Mouse (Mus musculus) 3T3-L1 (cell line): Measurements from ENCODE around the gene Clec1b.

Source experiments
- DNase-seq: peaks from one replicate; pipeline ENCODE4 v3.0.0-alpha.2; 2015; ENCODE audit warnings: low read depth, low spot score

Clec1b gene

DNA sequence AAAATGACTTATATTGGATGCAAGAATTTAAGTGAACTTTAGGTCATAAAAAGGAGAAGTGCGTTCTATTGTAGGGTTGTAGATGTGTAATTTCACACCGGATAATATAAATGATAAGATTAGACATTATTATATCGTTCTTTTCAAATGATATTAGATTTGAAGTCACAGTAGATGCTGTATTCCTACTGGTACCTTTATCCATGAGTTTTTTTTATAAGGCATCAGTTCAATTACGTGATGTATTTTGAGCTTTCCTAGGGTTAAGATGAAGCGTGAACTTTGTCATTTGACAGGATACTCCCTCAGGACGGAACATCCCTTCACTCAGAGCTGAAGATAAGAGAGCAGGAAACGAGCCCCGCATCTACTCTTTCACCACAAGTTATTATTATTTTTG is at the start of gene Clec1b:
Clec1b (plus strand) TSS at position 301 of the 400 bp plus-strand sequence.
- DNase-seq, result no peak

DNA sequence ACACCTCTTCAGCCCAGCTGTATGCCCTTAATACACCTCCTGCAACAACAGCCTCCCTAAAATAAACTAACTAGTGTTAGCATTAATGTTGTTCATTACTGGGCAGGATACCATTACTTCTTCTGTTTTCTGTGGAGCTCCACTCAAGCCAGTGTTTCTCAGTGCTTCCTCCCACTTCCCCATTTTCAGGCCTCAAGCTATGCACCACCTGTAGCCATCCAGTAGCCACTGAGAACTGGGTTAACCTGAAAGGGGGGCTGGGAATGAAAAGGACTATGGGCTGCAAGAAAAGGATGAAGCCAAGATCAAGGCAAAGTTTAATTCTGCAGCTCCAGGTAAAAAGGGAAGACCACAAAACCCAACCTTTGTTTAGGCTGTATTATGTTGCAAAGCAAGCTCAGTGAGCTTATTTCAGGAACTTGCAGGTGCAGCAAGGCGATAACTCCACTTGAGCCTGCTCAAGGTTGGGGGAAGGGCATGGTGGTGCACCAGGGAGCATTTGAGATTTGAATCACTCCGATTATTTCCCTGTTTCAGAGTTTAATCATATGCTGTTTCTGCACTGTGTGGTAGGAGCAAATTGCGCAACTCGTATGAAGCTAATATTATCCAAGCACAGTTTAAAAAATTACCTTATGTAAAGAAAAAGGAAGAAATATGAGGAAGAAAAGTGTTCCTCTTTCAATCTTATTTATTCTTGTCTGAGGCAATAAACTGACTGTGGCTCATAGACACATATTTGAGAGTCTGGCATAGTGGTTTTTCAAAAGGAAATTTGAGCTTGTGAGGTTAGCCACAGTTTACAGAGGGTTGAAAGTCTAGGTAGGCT is 47.4 kb upstream of the Clec1b start:
- no peak for DNase-seq

DNA sequence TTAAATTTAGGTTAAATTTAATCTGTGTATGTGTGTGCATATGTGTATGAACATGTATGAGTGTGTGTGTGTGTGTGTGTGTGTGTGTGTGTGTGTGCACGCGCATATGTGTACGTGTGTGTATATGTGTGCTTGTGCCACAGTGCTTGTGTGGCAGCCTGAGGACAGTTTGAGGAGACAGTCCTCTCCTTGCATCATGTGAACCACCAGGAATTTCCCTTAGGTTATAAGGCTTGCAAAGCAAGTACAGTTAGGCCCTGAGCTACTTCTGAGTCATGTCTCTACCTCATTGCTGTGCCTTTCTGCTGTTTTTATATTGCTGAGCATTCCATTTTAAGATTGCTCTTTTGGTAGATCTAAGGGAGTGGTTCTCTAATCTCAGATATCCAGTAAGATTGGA is 46.0 kb upstream of the Clec1b start:
- DNase-seq, result no peak

DNA sequence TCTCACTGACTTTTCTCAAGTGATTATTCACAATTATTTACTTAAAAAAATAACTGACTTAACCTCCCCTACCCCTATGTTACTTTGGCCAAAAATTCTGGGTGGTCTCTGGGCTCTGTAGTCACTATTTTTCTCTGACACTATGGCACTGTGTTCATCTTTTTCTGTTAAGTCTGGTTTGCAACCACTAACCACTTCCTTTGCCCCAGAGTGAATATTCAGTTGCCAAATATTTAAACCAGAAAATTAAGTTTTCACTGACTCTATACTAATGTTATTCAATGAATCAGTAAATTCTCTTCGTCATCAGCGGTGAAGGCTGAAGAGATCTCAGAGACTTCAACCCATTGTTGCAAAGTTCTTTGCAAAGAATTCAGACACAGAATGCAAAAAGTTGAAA is 41.3 kb upstream of the Clec1b start:
- DNase-seq, result no peak

DNA sequence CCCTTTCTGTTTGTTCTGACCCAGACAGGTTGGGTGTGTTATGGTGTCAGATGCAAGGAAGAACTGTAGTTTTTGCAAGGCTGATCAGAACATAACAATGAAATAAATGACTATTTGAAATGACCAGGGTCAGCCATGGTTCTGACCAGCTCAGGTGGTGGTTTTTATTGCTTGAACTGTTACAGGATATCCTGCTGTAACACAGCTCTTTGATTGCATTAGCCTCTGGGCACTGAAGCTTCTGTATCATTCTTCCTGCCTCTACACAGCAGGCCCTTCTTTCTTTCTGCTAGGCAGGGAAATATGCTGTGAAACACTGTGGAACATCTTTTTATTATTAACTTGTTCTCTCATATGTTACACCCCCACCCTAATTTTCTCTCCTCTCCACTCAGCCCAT is 40.7 kb upstream of the Clec1b start:
- no peak for DNase-seq

DNA sequence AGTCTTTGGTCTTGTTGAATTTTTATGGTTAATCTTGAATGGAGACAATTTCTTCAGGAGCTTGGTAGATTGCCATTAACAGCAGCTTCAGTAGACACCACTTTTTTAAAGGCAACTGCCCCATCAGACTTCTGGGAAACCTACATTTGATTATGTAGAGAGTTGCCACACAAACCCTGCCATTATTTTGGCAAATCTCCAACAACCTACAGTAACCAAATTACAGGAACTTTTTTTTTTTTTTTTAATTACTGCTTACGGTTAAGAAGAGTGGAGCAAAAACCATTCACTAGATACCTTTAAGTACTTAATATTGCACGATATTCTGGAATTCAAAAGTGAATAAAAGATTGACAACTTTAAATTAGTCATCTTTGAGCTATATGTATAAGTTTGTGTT is 37.6 kb upstream of the Clec1b start:
- no peak for DNase-seq

DNA sequence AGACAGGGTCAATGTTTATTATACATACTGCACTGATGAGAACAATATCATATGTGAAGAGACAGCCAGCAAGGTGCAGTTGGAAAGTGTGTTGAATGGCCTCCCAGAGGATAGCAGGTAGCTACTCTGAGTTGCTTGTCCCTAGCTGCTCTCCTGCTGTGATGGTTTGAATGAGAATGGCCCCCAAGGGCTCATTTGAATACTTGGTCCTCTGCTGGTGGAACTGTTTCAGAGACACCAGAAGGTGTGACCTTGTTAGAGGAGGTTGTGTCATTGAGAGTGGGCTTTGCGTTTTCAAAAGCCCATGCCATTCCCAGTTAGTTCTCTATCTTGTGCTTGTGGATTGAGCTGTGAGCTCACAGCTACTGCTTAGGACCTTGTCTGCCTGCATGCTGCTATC is 33.2 kb upstream of the Clec1b start:
- DNase-seq, result no peak

DNA sequence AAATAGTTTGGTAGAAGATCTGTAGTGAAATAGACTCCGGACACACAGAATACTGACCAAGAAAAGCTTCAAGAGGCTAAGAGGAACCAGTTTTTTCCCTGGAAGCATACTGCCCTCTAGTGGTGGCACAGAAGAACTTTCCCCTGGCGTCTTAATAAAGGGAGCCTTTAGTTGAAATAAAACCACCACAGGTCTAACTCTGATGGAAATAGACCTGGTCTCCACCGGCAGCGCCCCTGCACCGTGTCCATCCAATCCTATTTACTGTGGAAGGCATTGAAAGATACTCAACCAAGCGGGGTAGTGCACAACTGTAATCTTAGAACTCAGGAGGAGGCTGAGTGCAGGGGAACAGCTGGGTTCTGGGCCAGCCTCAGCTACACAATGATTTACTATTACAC is 31.1 kb upstream of the Clec1b start:
- peak; percentile 81 for DNase-seq

DNA sequence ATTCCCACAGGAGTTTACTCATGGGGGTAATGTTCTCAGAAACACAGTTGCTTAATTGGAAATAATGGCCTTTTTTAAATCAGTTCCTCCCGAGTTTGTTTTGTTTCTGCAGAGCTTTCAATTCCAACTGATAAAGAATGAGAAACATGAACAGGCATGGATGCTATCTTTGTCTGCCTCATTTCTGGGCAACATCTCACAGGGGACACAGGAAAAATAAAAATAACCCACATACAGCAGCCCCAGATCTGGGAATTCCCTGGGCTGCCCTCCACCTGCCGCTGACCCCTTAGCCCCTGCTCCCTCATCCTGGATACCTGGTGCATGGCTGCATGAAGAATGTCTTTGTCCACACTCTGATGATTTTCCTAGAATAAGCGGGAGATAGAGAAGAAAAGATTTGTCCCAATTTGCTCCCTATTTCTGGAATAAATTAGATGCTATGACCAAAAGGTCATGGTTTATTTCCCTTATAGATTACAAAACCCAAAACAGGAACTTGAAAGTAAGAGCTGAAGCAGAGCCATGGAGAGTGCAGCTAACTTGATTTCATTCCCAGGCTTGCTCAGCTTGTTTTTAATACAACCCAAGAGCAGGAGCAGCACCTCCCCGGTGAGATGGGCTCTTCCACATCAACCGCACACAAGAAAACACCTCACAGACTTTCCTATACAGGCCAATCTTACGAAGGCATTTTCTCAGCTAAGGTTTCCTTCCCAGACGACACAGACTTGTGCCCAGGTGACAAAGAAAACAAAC is 27.5 kb upstream of the Clec1b start:
- DNase-seq, result no peak

DNA sequence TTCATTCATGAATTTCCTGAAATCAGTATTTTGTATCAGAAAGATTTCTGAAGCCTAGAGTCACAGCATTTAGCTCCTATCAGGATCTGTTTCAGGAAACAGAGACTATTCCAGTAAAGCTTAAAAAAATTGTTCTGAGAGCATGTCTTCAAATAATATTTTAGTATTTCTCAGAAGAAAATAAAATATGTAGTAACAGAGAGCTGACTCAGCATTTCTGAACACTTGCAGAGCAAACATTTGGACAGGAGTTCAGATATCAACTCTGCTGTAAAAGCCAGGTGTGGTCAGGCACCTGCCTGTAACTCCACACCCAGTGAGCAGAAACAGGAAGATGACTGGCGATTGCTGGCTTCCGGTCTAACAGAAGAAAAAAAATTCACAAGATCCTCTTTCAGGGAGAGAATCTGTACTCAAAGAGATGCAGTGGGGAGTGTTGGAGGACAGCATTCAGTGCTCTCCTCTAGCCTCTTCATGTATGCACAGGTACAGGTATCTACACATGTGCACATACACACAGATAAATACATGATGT is 22.1 kb upstream of the Clec1b start:
- DNase-seq, result no peak

DNA sequence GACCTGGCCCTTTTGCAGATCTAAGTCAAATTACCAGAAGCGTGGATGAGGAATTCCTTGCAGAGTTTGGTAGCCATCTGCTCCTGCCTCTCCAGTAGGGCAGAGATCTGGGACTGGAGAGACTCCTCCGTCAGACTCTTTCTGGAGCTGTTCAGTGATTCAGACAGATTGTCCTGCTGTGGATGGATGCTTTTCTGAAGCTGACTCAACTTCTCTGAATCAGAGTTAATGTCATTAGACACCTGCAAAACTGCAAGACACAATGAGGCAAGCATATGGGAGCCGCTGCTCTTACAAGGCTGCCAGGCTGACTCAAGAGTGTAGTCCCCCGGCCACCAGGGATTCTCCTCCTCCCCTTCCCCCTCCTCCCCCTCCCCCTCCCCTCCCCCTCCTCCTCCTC is 16.6 kb upstream of the Clec1b start:
- DNase-seq, result no peak

DNA sequence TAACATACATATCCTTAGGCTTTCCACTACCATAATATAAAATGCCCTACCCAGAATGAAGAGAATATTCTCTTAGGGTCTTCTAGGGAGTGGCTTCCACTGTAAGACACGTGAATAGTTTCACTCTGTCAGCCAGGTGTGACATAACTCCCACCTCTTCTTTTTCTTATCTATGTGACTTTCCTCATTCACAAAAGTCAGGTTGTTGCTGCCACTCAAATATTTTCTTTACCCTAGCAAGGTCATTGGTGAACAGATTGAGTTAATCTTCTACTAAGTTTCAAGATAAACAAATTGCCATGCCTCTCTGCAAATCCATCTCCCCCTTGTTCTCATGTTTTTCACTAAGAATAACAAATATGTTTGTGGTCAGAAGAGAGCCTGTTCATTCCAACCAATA is 15.4 kb upstream of the Clec1b start:
- no peak for DNase-seq

DNA sequence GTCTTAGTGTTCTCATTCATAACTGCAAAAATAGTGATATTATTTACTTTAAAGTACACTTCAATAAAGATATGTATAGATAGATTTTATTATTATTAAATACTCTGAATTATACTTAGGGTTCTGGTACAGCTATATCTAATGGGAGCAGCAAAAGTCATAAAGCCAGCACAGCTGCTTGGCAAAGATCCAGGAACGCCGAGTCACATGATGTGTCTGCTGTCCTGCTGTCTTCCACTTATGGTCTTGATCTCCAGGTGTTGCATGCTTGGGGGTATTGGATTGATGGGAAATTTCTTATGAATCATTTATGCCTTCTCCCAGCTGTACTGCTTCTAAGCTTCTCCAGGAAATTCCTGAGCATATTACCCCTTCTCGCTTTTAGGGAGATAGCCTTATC is 13.6 kb upstream of the Clec1b start:
- no peak for DNase-seq

DNA sequence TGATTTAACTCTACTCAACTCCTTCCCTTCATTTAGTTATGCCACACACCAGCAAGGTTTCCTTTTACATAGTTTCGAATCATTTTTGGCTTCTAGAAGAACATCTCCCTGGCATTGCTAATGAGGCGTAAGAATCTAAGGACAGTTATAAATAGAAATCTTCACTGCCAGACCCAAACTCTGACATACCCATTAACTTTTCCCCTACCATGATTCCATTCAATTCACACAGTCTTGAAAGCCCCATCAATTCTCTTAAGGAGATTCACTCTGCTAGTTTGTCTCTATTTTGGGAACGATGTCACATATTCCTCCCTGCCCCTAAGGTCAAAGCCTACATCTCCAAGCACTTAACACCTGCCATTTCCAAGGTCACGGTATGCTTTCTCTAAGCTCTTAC is 12.1 kb upstream of the Clec1b start:
- DNase-seq, result no peak

DNA sequence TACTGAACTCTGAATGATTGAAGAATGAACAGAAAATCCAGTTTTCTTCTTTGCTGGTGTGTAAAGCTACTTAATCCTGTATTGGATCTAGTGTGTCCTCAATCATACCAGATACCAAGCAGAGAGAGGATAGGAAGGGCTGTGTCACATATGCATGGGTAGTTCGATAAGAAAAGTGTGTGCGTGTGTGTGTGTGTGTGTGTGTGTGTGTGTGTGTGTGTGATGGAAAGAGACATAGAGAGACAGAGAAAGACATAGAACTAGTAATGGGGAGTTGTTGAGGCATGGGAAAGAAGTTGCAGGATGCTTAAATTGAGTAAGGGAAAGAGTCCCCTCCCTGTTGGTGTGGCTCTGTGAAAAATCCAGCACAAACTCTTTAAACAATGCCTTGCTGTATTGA is 11.3 kb upstream of the Clec1b start, which contains the start of gene Clec12b:
Clec12b (minus strand) TSS at position 101 of the 400 bp plus-strand sequence.
- DNase-seq, result no peak

DNA sequence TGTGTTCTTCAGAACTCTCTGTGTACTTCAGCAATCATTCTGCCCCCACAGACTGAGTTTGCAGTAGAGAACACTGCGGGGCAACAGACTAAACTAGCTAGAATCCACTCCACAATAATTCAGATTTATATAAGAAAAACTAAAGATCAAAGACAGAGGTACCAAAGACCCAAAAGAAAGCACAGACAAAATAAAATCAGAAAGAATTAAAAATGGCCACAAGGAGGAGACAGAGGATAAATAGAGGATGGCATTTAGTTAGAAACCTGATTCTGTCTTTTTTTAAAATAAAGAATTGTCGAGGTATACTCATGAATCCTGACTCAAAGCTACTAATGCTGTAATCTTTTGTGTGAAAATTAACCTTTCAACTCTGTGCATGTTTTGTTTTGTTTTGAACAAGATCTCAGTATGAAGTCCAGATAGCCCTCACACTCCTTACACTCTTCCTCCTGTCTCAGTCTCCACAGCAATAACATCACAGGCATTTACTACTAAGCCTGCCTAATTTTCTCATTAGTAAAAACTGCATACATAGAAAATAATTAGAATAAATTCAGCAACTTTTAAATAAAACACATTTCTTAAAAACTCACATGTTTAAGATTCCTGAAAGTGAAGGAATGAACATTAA is 3.9 kb upstream of the Clec1b start:
- peak; percentile 72 for DNase-seq

DNA sequence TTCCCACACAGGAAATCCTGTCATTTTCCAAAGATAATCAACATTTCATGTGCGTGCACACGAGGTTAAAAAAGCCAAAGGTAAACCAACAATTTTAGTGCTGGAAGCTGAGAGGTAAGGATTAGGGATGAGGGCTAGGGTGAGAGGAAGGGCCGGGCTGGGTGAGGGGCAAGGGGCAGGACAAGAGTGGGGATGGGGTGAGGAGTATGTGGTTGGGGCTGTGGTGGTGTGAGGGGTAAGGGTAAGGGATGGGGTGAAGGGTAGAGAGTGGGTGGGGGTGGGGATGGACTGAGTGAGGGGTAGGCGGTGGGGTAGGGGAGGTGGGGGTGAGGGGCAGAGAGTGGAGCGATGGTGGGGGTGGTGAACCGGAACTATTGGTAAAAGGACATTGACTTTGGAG is 3.4 kb upstream of the Clec1b start:
- no peak for DNase-seq

DNA sequence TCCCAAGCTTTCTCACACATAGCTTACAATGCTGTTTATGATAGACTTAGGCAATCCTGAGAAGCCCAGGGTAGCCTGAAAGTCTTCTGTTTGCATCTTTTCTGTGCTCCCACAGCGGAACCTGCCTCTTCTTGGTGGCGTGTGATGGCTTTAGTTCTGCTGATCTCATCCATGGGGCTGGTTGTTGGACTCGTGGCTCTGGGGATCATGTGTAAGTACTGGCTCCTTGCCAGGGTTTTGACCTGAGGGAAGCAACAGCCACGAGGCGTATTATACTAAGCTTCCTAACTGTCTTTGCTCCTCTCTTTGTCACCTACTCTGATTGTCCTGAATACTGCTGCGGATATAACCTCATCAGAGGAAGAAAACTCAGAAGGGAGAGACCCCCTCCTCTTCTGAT is 2.8 kb downstream of the Clec1b start:
- no peak for DNase-seq

DNA sequence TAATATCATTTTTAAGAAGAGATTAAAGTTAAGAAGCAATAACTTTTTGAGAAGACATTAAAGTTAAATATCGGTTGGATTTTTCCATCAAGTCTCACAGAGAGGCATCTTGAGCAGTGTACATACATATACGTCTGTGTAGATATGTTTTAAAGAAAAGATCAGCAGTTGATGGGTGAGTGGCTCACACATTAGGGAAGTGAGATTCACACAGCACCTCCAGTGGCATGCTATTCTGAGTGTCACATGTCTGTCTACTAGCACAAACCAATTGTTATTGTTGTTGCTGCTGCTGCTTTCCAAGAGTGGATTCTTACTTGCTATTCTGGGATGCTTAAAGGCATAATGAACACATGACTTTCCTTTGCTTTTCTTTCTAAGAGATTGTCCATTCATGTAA is 5.3 kb downstream of the Clec1b start:
- DNase-seq, result no peak

DNA sequence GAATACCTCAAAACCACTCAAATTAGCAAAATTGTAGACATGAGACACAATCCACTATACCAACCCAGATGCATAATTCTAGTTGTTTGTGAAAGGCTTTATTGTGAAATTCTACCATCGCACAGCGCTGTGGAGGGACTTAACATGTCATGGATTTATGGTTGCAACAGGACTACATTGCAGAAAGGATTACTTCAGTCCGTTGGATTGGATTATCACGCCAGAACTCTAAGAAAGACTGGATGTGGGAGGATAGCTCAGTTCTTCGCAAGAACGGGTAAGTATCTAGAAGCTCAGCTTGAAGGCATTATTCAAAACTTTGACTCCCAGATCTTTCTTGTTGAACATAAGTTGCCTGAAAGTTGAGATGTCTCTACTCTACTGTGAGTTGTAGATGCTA is 6.3 kb downstream of the Clec1b start:
- DNase-seq, result no peak

DNA sequence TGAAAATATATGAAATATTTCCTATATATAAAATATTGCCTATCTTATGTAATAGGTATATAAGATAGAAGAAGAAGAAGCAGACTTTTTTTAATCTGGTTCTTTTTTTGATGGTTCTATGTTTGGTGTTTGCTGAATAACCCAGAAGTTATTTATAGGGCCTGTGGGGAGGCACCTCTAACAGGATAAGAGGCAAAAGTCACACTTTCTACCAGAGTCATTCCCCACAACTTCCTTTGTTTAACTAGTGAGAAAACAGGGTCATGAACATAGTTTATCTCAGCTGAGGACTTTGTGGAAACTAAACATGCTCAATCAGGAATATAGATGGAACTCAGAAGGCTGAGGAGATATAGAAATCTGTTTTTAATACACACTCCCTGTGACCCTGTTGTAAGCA is 8.9 kb downstream of the Clec1b start:
- DNase-seq, result no peak

DNA sequence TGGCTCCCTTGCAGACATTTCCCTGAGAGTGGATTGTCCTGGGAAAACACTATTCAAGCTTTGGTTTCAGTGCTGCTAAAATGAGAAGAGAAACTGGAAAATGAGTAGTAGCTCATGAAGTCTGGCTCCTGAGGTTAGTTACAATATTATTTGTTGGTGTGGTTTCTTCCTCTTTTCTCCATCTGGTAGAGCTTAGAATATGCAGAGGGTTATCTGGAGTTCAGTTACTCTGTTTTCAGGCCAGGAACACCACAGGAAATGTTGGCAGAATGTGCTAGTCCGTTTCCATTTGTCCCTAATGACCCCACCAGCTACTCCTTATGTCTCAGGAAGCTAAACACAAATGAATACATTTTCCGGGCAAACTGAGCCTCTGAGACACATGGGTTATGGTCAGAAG is 10.2 kb downstream of the Clec1b start:
- DNase-seq, result peak; percentile 29
